Mouse (Mus musculus): ENCODE results near the gene Fam83e. TPM values are rescaled to one million over a fixed set of nuclear protein-coding genes. Genes with fewer than 3 reads are reported as not detected.

The Fam83e gene
- total RNA-seq, 2 experiments from 2014 or later = 0.20 to 0.34 TPM

DNA sequence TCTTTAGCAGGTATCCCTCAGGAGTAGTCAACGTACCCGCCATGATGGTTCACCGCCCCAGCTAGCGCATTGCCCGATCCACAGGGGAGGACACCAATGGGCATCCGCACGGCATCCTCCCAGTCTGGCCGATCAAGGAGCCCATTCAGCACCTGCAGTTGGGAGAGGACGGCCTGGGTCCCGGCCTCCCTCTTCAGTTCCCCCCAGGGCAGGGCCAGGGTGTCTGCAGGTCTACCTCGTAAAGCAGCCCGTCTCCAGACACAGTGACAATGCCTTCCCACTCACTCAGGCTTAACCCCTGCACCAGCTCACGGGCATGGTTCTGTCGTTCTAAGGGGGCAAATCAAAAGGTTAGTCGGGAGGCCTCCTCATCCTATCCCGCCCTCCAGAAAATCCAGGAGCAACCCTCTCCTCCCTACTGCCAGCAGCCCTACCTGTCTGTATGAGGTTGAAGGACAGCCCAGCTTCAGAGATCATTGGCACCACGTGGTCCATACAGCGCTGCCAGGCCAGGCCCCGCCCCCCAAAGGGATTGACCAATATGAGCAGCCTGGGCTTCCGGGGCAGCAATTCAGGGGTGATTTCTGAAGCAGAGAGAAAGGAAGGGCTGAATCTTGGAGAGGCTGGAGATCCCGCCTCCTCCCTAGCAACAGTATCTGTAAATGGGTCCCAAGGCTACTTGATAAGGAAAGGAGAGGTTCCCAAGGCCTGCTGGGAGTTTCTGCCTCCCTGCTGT lies 8.8 kb upstream of the Fam83e start:
- intact Hi-C loops (cut with DNase I) = loop anchor here (10.0 kb wide), 1 partner anchor 847 kb away; the partner anchor contains the start of gene Ptov1
- DNase-seq (ENCODE audit: low spot score) = peak; percentile 53

DNA sequence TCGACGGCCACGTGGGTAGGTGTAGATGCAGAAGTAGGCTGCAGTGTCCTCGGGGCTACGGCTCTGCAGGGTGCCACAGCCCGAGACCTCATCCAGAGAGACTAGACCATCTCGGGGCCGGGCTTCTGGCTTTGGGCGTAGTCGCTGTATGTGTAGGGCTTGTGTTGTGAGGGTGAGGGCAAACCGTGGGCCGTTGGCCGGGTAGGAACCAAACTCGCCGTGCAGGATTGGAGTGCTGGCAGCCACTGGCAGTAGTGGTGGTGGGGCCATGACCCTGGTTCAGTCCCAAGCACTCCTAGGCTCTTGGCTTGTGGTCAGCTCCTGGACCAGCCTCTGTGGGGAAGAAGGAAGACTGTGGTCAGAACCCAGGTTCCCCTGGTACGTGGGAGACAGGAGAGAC lies 7.6 kb upstream of the Fam83e start:
- DNase-seq (ENCODE audit: low spot score) = no peak
- intact Hi-C loops (cut with DNase I) = loop anchor here (10.0 kb wide), 1 partner anchor 849 kb away; the partner anchor contains the start of gene Ptov1

DNA sequence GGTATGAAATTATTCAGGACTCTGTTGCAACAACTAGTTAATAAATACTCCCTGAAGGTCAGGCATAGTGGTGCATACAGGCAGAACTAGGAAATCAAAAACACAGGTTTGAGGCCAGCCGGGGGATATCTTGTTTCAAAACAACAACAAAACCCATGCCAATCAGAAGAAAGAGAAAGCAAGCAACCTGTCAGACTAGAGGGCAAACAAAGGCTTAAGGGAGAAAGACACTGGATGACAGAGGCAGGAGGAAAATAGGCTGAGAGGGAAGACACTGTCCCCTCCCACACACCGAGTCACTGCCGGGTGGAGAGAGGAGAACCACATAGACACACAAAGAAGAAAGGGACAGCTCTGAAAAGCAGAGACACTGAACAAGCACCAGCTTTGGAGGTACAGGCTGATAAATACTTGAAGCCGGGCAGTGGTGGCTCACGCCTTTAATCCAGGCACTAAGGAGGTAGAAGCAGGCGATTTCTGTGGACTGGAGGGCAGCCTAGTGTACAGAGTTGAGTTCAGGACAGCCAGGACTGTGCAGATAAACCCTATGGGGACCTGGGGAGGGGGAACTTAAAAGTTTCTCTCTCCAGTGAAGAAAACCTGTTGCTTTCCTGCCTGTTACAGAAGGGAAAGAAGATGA lies 7.0 kb upstream of the Fam83e start:
- no peak for DNase-seq (ENCODE audit: low spot score)
- intact Hi-C loops (cut with DNase I) = loop anchor here (10.0 kb wide), 1 partner anchor 849 kb away; the partner anchor contains the start of gene Ptov1

DNA sequence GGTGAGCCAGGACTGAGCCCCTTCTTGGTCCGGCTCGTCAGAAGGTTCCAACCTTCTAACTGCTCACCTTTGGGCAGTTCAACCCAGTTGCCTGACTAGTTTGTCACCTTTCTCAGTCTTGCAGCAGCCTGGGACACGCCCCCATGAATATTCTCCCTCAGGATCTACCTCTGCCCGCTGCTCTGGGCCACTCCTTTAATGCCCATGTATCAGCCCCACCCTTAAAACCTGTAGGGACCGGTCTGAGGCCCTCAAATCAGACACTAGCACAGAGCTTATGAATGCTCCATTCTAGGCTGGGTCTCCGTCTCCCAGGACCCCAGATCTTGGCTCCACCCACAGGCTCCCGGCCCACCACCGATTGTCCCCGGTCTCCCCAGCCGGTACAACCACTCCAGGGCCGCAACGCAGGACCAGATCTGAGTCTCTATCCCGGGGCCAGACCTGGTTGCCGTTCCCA lies 6.4 kb upstream of the Fam83e start:
- intact Hi-C loops (cut with DNase I) = loop anchor here (10.0 kb wide), 1 partner anchor 850 kb away; the partner anchor contains the start of gene Ptov1
- no peak for DNase-seq (ENCODE audit: low spot score)

DNA sequence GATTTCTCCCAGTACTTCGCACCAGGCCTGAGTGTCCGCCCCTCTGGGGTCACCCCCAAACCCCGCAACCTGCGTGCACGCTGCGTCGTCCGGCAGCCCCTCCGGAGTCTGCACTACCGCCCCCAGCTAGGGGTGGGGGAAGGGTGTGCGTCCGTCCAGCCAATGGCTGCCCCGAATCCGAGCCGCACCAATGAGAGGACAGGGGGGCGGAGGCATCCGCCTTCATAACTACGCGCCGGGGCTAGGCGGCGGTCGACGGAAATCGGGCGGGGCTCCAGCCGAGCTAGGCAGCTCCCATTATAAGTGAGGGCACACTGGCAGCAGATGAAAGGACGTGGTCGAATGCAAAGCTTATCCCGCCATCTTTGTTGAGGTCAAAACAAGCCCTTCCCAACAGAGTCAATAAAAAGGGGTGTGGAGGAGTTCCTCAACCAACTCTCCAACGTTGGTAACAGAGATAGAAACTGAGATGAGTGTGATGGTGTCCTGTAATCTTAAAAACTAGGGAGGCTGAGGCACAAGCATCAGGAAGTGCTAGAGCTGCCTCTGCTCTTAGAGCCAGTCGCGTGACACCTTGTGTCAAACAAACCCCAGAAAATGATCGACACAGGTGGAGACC lies 5.8 kb upstream of the Fam83e start, which contains the start of gene Rpl18:
TSS of gene Rpl18 (plus strand) at position 368 of the 619 bp plus-strand sequence.
- DNase-seq (ENCODE audit: low spot score) = peak; percentile 98
- intact Hi-C loops (cut with DNase I) = loop anchor here (10.0 kb wide), 1 partner anchor 850 kb away; the partner anchor contains the start of gene Ptov1

DNA sequence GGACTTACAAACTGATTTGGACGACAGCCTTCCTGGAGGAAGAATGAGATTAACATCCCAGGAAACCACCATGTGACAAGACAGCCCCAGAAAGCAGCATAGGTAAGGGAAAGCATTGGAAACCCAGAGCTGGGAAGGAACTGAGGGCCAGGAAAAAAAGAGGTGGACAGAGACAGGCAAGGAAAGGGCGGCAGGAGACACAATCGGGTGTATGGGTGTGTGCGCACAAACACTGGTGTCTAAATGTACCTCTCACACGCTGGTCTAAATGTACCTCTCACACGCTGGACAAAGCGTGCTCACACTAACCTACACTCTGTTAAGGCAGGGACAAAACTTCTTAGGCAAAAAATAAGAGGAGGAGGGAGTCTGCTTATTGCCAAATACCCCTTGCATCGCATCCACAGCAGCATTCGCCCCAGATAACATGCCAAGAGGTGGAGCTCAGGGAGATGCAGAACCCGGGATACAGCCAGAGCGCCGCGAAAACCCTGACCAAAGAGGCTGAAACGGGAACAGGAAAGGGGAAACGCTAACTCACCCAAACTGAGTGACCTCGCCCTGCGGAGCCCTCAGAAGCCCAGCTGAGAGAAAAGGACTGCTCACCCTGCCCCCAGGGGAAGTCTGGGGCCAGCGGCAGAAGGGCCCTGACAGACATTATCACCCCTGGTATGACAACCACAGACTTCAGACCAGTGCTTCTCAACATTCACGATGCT lies 5.1 kb upstream of the Fam83e start:
- intact Hi-C loops (cut with DNase I) = loop anchor here (10.0 kb wide), 1 partner anchor 851 kb away; the partner anchor contains the start of gene Ptov1
- DNase-seq (ENCODE audit: low spot score) = no peak

DNA sequence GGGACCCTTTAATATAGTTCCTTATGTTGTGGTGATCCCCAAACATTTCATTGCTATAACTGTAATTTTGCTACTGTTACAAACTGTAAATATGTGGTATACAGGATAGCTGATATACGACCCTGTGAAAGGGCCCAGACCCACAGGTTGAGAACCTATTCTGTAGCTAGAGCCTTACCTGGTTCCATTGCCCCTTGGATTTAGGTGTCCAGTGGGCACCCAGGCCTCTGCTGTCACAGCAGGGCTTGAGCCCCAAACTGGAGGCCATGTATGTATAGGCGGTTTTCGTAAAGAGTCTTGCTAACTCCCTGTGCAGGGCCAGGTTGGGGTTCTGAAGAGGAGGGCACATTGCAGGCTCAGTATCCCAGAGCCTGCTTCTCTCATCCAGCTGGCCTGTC lies 4.6 kb upstream of the Fam83e start:
- intact Hi-C loops (cut with DNase I) = loop anchor here (10.0 kb wide), 1 partner anchor 852 kb away; the partner anchor contains the start of gene Ptov1
- DNase-seq (ENCODE audit: low spot score) = no peak

DNA sequence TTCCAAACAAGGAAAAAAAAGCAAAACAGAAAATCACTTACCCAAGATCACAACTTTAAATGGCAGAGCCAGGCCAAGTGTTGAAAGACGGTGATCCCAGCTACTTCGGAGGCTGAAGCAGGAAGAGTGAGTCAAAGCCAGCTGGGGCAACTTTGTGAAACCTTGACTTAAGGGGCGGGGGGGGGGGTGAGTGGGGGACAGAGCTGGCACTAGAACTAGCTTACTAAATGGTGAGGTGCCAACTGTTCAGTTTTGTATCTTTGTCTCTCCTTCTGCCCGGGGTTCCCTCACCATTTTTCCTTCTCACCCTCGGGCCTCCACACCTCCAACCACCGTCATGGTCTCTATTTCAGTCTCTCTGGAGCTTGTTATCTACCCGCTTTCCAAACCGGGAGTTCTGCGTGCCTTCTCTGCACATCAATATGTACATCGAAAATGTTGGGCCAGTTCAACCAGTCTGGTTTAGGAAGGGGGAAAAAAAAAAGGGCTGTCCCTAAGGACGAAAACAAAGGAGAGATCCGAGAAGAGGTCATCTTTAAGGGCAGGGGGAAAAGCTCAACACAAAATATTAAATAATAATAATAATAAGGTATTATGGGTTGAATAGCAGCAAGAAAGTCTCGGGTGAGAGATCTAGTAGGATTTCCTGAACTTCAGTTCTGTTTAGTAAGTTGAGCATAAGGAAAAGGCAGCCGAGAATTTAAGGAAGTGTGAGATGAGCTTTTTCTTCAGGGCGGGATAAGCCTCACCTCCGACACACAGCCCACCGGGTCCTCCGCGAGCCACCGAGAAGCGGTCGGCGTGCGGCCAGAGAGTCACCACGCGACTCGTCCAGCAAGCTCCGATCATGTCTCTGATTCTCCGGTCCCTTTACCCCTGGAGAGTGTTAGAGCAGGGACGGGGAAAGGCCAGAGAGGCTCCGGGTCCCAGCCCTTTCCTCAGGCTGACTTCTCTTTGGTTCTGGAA lies 3.8 kb upstream of the Fam83e start:
- intact Hi-C loops (cut with DNase I) = loop anchor here (10.0 kb wide), 1 partner anchor 852 kb away; the partner anchor contains the start of gene Ptov1

DNA sequence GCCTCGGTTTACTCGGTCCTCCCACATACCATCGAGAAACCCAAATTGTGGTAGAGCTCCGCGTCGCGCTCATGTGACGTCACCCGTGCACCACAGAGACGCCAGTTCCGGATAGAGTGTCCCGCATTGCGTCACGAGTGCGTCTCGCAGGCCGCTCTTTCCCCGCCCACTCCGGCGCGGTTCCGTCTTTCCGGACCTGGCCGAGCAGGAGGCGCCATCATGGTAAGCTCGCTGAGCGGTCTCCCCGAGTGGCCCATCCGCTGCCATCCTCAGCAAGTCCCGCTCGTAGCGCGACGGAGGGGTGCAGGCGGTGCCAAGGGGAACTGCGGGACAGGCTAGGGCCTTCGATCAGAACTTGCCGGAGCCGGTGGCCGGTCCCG lies 3.1 kb upstream of the Fam83e start, which contains the start of gene Sphk2:
TSS of gene Sphk2 (minus strand) at position 85 of the 380 bp plus-strand sequence.
- intact Hi-C loops (cut with DNase I) = loop anchor here (10.0 kb wide), 1 partner anchor 853 kb away; the partner anchor contains the start of gene Ptov1
- DNase-seq (ENCODE audit: low spot score) = peak; percentile 97

More for the DNA sequence above, 3.8 kb upstream of the Fam83e start:
- no peak for DNase-seq (ENCODE audit: low spot score)

DNA sequence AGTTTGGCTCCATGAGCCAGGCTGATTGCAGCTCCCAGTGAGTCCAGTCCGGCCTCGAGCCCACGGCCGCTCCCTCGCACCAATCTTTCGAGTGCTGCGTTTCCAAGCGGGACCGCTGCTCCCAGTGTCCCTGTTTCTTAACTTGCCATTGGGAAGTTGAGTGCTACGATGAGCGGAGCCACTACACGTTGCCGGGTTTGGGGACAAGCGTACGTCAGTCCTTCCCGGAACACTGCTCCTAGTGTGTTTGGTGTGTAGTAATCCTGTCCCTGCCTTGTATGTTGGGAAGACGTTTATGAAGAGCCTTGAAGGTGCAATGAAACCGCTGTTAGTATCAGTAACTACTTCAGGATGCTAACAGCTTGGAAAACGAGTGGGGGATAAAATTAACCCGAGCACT lies 2.7 kb upstream of the Fam83e start:
- intact Hi-C loops (cut with DNase I) = loop anchor here (10.0 kb wide), 1 partner anchor 854 kb away; the partner anchor contains the start of gene Ptov1
- DNase-seq (ENCODE audit: low spot score) = no peak

DNA sequence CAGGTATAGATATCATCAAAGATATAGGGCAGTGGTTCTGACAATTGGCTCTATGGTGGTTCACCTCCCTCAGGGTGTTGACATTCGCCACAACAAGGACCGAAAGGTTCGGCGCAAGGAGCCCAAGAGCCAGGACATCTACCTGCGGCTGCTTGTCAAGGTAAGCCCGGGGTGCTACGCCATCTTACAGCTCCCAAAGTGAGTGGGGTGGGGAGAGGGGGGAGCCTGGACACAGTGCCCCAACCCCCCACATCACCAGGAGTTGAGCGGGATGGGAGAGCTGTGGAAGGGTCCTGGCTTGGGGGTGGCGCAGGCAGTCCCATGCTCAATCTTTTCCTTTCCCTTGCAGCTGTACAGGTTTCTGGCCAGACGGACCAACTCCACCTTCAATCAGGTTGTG lies 1.8 kb upstream of the Fam83e start:
- intact Hi-C loops (cut with DNase I) = loop anchor here (10.0 kb wide), 1 partner anchor 854 kb away; the partner anchor contains the start of gene Ptov1

DNA sequence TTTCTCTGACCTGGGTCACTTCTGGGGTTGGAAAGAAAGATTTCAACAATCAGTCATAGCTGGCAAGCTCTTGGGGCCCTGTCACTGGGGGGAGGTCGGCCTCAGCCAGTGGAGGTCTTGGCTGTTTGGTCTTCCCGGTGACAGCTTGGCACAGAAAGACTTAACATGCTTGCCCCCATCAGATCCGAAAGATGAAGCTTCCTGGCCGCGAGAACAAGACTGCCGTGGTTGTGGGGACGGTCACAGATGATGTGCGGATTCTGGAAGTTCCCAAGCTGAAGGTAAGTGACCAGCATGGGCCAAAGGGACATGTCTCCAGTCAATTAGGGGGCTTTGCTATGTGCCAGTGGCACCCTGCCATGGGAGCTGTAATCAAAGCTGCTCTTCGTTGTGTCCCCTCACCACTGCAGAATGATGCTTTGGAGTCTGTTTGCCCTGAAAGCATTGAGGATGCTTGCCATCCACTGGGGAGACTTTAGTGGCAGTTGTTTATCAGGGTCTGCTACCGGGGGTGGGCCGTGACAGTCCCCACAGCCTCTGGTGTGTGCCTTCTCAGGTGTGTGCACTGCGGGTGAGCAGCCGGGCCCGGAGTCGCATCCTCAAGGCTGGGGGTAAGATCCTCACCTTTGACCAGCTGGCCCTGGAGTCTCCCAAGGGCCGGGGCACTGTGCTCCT lies 1.1 kb upstream of the Fam83e start:
- intact Hi-C loops (cut with DNase I) = loop anchor here (10.0 kb wide), 1 partner anchor 855 kb away; the partner anchor contains the start of gene Ptov1
- no peak for DNase-seq (ENCODE audit: low spot score)

More for the DNA sequence above, 1.8 kb upstream of the Fam83e start:
- DNase-seq (ENCODE audit: low spot score) = no peak

DNA sequence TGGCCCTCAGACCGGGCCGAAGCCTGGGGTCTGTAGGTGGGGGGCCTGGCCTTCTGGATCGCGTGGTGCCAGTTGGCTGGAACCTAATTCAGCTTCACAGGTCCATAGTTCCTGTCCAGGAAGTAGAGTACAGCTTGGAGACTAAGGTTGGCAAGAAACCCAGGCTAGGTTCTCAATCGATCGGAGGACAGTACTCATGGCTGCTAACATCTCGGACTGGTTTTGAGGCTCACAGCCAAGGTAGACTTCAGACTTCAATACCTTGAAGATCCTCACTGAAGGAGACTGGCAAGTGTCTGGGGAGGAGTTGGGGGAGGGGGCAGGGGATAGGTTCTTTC lies 191 bp downstream of the Fam83e start:
- DNase-seq (ENCODE audit: low spot score) = no peak
- intact Hi-C loops (cut with DNase I) = no loop called here

DNA sequence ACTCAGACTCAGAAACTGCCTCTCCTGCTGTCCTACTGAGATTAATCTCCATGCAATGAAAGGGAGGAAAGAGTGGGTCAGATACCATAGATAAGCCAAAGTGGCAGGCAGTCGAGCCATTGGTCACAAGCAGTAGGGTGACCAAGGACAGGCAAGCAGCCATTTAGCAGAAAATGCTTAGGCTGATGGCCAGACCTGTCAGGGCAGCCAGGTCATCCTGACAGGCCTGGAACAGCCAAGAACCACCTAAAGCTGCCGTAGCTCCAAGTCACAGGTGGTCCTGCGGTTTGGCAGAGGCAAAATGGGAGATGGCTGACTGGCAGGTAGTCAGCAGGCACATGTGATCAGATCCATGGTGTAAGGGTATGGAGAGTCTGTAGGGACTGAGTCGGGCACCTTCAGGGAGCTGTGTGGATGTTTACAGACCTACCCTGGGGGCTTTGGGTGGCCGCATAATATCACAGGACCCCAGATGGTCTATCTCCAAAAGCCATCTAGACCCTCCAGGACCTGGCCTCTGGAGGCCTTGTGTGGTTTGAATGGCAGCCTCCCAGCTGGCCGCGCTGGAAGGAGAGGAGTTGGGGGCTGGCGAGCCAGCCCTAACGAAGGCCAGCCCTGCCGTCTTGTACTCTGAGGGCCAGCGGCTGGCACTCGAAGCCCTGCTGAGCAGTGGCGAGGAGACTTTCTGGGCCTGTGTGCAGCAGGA lies 783 bp downstream of the Fam83e start:
- intact Hi-C loops (cut with DNase I) = no loop called here
- no peak for DNase-seq (ENCODE audit: low spot score)

DNA sequence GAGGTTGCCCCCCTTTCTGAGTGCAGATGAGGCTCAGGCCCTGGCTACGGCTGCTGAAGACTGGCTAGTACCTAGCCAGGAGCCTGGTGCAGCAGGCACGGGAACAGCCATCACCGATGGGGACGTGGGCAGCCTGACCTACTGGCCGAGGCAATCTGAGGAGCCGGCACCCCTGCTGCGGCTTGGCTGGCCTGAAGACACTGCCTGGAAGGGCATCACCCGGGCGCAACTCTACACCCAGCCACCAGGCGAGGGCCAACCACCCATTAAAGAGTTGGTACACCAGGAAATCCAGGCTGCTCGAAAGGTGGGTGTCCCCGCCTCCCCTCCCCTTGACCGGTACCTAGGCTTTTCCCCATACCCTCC lies 1.3 kb downstream of the Fam83e start:
- no peak for DNase-seq (ENCODE audit: low spot score)
- intact Hi-C loops (cut with DNase I) = no loop called here

DNA sequence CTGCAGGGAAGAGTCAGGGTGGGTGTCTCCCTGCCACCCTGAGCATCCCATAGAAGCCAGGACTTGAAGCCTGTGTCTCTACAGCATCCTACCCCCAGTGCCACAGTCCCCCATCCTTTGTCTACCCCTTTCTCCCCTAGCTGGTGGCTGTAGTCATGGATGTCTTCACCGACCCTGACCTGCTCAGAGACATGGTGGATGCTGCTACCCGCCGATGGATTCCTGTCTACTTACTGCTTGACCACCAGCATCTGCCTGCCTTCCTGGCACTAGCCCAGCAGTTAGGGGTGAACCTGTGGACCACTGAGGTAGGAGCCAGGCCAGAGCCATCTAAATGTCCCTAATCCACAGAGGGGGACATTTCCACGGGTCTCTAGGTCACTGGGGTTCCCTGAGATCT lies 2.3 kb downstream of the Fam83e start:
- no peak for DNase-seq (ENCODE audit: low spot score)
- intact Hi-C loops (cut with DNase I) = no loop called here

DNA sequence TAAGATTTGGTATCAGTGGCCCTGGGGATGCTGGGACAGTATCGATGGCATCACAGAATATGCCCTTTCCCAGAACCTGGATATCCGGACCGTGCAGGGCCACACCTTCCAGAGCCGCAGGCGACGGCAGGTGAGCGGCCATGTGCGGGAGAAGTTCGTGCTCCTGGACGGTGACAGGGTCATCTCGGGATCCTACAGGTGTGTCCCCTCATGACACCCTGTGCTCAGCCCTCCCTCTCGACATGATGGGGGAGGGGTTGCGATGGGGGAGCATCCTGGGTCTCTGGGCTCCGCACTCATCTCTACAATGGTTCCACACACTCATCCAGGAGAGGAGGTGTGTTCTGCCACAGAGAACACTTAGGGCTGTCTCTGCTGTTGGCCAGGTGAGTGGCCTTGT lies 2.8 kb downstream of the Fam83e start:
- DNase-seq (ENCODE audit: low spot score) = no peak
- intact Hi-C loops (cut with DNase I) = no loop called here
